Mouse (Mus musculus) inflammation-experienced regulatory T-cells, adult 6 months (primary cell): ENCODE measurements around the gene Plcd1. TPM values are rescaled to one million over a fixed set of nuclear protein-coding genes. Genes with fewer than 3 reads are reported as not detected.

Source experiments
- ATAC-seq: one replicate; pipeline ENCODE4 v1.8.0; 2017
- polyA plus RNA-seq, 3 experiments: library from polyadenylated mRNA; unstranded; fragments of 100-300 nt; shearing (Covaris generic); gene quantifications; one replicate each; pipeline ENCODE4 v1.2.1; 2017

The Plcd1 gene
- 1 to 10 TPM in 2 of 3 experiments, under 1 TPM in 1; 0.34 to 1.9 (median 1.8) TPM for polyA plus RNA-seq

- ATAC-seq: no peak
Observed at GRCm38 (mm10) chr9:119093419-119094295, at the start of gene Plcd1. Gene Plcd1, minus strand, starts transcription at chr9:119093502.

- ATAC-seq: no peak
Observed at GRCm38 (mm10) chr9:119142066-119142465, 48.8 kb upstream of the Plcd1 start.

GRCm38 (mm10) chr9:119138836-119139235 lies 45.5 kb upstream of the Plcd1 start:
- no peak for ATAC-seq

- no peak for ATAC-seq
Observed at GRCm38 (mm10) chr9:119130692-119131091, 37.4 kb upstream of the Plcd1 start.

GRCm38 (mm10) chr9:119128436-119129181 lies 35.3 kb upstream of the Plcd1 start:
- no peak for ATAC-seq

- no peak for ATAC-seq
Observed at GRCm38 (mm10) chr9:119122596-119123369, 29.5 kb upstream of the Plcd1 start.

GRCm38 (mm10) chr9:119120168-119120560 lies 26.9 kb upstream of the Plcd1 start:
- no peak for ATAC-seq

GRCm38 (mm10) chr9:119119409-119120167 lies 26.3 kb upstream of the Plcd1 start:
- ATAC-seq: no peak

GRCm38 (mm10) chr9:119114911-119115310 lies 21.6 kb upstream of the Plcd1 start:
- ATAC-seq: no peak

GRCm38 (mm10) chr9:119110640-119111039 lies 17.3 kb upstream of the Plcd1 start:
- ATAC-seq: no peak

- ATAC-seq: no peak
Observed at GRCm38 (mm10) chr9:119109685-119110353, 16.5 kb upstream of the Plcd1 start.

GRCm38 (mm10) chr9:119107566-119107965 lies 14.3 kb upstream of the Plcd1 start:
- no peak for ATAC-seq

GRCm38 (mm10) chr9:119102783-119103113 lies 9.4 kb upstream of the Plcd1 start:
- no peak for ATAC-seq

- peak; percentile 89 for ATAC-seq
Observed at GRCm38 (mm10) chr9:119101992-119102782, 8.9 kb upstream of the Plcd1 start, which contains the start of gene Dlec1. Gene Dlec1, plus strand, starts transcription at chr9:119102478.

- no peak for ATAC-seq
Observed at GRCm38 (mm10) chr9:119100177-119100898, 7.0 kb upstream of the Plcd1 start.

GRCm38 (mm10) chr9:119094462-119095109 lies 1.3 kb upstream of the Plcd1 start:
- no peak for ATAC-seq

- ATAC-seq: no peak
Observed at GRCm38 (mm10) chr9:119092473-119093418, 556 bp downstream of the Plcd1 start.
